Mouse (Mus musculus) embryonic facial prominence, embryonic 15.5 days (tissue): ENCODE results near the gene Nat10. TPM values are rescaled to one million over a fixed set of nuclear protein-coding genes. Genes with fewer than 3 reads are reported as not detected.

Experiments
- ATAC-seq: fragments of 200-750 bp; cut with Nextera tagmentation; 2 replicates; pipeline ENCODE4 v1.8.0; 2017; ENCODE audit warnings: low read depth, moderate TSS enrichment; ENCODE audit not compliant: insufficient number of reproducible peaks, low FRiP score, low TSS enrichment
- H3K27ac ChIP-seq: fragments of 300-500 bp; sonication (generic); replicated peaks from 2 replicates; pipeline ENCODE4 v1.5.1; 2015; ENCODE audit warnings: mild to moderate bottlenecking, inconsistent platforms
- H3K27me3 ChIP-seq: fragments of 300-500 bp; sonication (generic); 2 replicates; pipeline ENCODE4 v1.6.1; 2015; ENCODE audit warnings: inconsistent platforms
- H3K36me3 ChIP-seq: fragments of 300-500 bp; sonication (generic); 2 replicates; pipeline ENCODE4 v1.6.1; 2015; ENCODE audit warnings: mild to moderate bottlenecking, inconsistent platforms
- H3K4me1 ChIP-seq: fragments of 300-500 bp; sonication (generic); 2 replicates; pipeline ENCODE4 v1.6.1; 2015; ENCODE audit warnings: inconsistent platforms
- H3K4me2 ChIP-seq: fragments of 300-500 bp; sonication (generic); replicated peaks from 2 replicates; pipeline ENCODE4 v1.6.1; 2015; ENCODE audit warnings: mild to moderate bottlenecking, inconsistent platforms
- H3K4me3 ChIP-seq: fragments of 300-500 bp; sonication (generic); replicated peaks from 2 replicates; pipeline ENCODE4 v1.5.1; 2015; ENCODE audit warnings: mild to moderate bottlenecking, inconsistent platforms
- H3K9ac ChIP-seq: fragments of 300-500 bp; sonication (generic); 2 replicates; pipeline ENCODE4 v1.6.1; 2015; ENCODE audit warnings: inconsistent platforms
- H3K9me3 ChIP-seq: fragments of 300-500 bp; sonication (generic); replicated peaks from 2 replicates; pipeline ENCODE4 v1.6.1; 2016; ENCODE audit warnings: inconsistent platforms
- WGBS: fragments of 180-500 bp; shearing (Covaris S2); methylation state at CpG from one replicate; pipeline ENCODE4 v1.1.7; 2015; 5-methylcytosine and 5-hydroxymethylcytosine counted together
- polyA plus RNA-seq: library from polyadenylated mRNA; unstranded; fragments of >200 nt; fragmentation: Nextera tagmentation; extraction: Ambion mirVana; gene quantifications from 2 replicates; pipeline ENCODE4 v1.2.1, GENCODE M21; 2015

Nat10 gene
- polyA plus RNA-seq, 1 experiment from 2014 or later: 24.5 TPM

GRCm38 (mm10) chr2:103678433-103678832 is 82.6 kb downstream of the Nat10 start:
- no peak overlapping the region for H3K4me2 ChIP-seq
- H3K27me3 ChIP-seq: no peaks in the 10 kb centered on the region
- H3K36me3 ChIP-seq: no peaks in the 10 kb centered on the region
- 87% methylated on average over 6 of the region's 6 CpGs for WGBS
- H3K9ac ChIP-seq: no peak overlapping the region
- H3K4me3 ChIP-seq: no peak overlapping the region
- peaks cover 26% of the 10 kb centered on the region for H3K4me1 ChIP-seq
- no peak overlapping the region for H3K27ac ChIP-seq
- no peaks in the 10 kb centered on the region for H3K9me3 ChIP-seq
- no peak for ATAC-seq

DNA sequence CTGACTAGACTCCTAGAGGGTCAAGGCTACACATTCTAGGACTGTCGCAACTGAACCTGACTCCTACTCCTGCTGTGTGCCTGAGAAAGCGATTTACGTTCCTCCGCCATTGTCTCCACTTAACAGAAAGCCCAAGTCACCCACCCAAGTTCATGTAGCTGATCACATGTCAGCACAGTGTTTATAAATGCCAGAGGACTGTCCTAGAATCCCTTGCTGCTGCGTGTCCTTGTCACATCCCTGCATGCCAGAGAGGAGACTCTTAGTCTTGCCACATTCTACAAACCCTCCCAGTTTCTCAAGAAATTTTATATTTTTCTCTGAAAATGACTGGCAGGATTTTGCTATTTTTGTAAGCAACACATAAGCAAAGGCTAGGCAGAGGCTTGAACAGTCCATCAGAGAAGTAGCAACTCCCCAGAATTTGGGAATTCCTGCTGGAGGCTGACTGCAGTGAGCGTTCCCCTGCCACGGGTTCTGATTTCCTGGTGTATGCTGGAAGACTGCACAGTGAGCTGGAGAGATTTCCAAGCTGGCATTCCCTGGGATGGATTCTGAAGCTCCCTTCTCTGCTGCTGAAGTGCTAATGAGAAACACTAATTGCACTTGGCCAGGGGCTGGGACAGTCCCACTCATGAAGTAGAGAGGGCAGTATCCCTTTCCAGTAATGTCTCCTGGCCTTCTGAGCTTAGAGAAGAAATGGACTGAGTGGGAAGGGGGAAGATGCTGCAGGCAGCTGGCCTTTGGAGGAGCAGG is 83.3 kb downstream of the Nat10 start:
- no peaks in the 10 kb centered on the region for H3K27me3 ChIP-seq
- H3K9me3 ChIP-seq: no peaks in the 10 kb centered on the region
- 67% methylated on average over 7 of the region's 7 CpGs for WGBS
- peaks cover 21% of the 10 kb centered on the region for H3K4me1 ChIP-seq
- no peak overlapping the region for H3K27ac ChIP-seq
- no peak overlapping the region for H3K4me2 ChIP-seq
- H3K9ac ChIP-seq: no peak overlapping the region
- no peak overlapping the region for H3K4me3 ChIP-seq
- H3K36me3 ChIP-seq: no peaks in the 10 kb centered on the region
- no peak for ATAC-seq

DNA sequence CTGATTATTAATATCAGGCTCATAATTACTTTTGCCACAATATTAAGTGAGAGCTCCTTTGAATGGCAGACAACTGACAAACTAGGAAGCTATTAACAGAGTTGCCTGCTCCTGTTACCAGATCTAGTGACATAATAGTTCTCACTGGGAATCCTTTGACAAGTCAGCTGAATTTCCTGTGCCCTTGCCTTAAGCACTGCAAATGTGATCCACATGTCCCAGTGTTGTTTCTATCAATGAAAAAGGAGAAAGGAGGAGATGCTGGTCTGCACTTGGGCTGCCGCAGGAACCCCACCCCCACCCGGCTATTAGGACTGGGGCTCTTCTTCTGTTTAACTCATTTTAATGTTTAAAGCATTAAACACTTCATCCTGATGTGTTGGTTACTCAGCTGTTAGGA is 84.3 kb downstream of the Nat10 start:
- H3K9ac ChIP-seq: no peak overlapping the region
- H3K4me3 ChIP-seq: no peak overlapping the region
- WGBS: 34% methylated on average over 2 of the region's 2 CpGs
- no peak for ATAC-seq
- H3K4me2 ChIP-seq: no peak overlapping the region
- no peaks in the 10 kb centered on the region for H3K9me3 ChIP-seq
- peaks cover 22% of the 10 kb centered on the region for H3K4me1 ChIP-seq
- no peak overlapping the region for H3K27ac ChIP-seq
- H3K27me3 ChIP-seq: no peaks in the 10 kb centered on the region
- no peaks in the 10 kb centered on the region for H3K36me3 ChIP-seq

DNA sequence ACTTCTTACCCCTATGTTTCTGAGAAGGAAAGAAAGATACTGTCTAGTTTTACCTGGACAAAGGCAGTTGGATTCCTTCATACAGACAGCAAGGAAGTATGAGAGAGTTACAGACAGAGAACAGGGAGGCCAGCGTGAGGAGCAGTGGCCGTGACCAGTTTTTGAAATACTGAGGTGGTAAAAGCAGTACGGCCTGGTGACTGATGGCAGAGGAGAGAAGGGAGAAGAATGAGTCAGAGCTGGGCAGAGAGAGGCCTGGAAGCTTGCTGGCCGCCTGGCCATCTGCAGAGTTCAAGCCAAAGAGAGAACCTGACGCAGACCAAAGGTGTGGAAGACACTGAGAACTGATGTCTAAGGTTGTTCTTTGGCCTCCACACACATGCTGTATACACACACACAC is 85.7 kb downstream of the Nat10 start:
- Histone ChIP-seq H3K27ac (no peak overlapping the region), H3K27me3 (no peaks in the 10 kb centered on the region), H3K9ac (no peak overlapping the region), H3K4me2 (no peak overlapping the region), H3K9me3 (no peaks in the 10 kb centered on the region), H3K36me3 (no peaks in the 10 kb centered on the region), H3K4me3 (no peak overlapping the region), H3K4me1 (peaks cover 24% of the 10 kb centered on the region)
- 89% methylated on average over 5 of the region's 5 CpGs for WGBS
- ATAC-seq: no peak

GRCm38 (mm10) chr2:103673609-103674008 is 87.5 kb downstream of the Nat10 start:
- no peak for ATAC-seq
- Histone ChIP-seq H3K4me1 (peaks cover 42% of the 10 kb centered on the region), H3K4me3 (no peak overlapping the region), H3K36me3 (no peaks in the 10 kb centered on the region), H3K27me3 (no peaks in the 10 kb centered on the region), H3K9ac (no peak overlapping the region), H3K27ac (no peak overlapping the region), H3K9me3 (no peaks in the 10 kb centered on the region), H3K4me2 (no peak overlapping the region)
- 67% methylated on average over 4 of the region's 4 CpGs for WGBS

- no peaks in the 10 kb centered on the region for H3K27me3 ChIP-seq
- WGBS: 78% methylated on average over 7 of the region's 7 CpGs
- no peak overlapping the region for H3K4me2 ChIP-seq
- H3K4me3 ChIP-seq: no peak overlapping the region
- no peaks in the 10 kb centered on the region for H3K9me3 ChIP-seq
- H3K36me3 ChIP-seq: no peaks in the 10 kb centered on the region
- peaks cover 44% of the 10 kb centered on the region for H3K4me1 ChIP-seq
- H3K27ac ChIP-seq: no peak overlapping the region
- no peak for ATAC-seq
- H3K9ac ChIP-seq: no peak overlapping the region
These were observed 88.4 kb downstream of the Nat10 start for GRCm38 (mm10) chr2:103672573-103673119.

Other genes with a start within 250 kb of the Nat10 start
- gene Abtb2, start 195.0 kb downstream of the Nat10 start, polyA plus RNA-seq: 13.8 and 16.5 TPM in 2 replicates
- gene Caprin1, start 36.4 kb upstream of the Nat10 start, polyA plus RNA-seq: 245 and 248 TPM in 2 replicates
- 18.6 and 20.8 TPM in 2 replicates for gene Lmo2, start 196.7 kb upstream of the Nat10 start, polyA plus RNA-seq